Mouse (Mus musculus) erythroblast, embryonic 14.5 days (primary cell): ENCODE measurements around the gene Gm9922.

Experiments
- GATA1 ChIP-seq: IDR thresholded peaks from 2 replicates; pipeline ENCODE4 v1.6.1; 2012; ENCODE audit warnings: low read length, inconsistent platforms, mixed read lengths
- TAL1 ChIP-seq: IDR thresholded peaks from 3 replicates; pipeline ENCODE4 v1.6.1; 2012; ENCODE audit warnings: low read length, inconsistent platforms, mixed read lengths

DNA sequence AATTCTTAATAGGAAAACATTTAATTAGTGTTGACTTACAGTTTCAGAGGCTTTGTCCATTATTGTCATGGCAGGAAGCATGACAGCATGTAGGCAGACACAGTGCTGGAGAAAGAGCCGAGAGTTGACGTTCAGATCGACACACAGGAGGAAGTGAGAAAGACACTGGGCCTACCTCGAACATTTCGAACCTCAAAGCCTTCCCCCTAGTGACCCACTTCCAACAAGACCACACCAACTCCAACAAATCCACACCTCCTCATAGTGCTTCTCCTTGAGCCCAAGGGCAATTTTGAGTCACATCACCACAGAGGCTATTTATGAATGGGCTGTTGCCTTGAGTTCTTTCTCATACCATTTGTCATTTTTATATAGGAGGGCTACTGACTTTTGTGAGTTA is 22.5 kb downstream of the Gm9922 start:
- no peak for TF ChIP-seq GATA1
- TF ChIP-seq TAL1 = no peak
